12 mouse cellular contexts compared by ENCODE assay signal in the genomic region with DNA sequence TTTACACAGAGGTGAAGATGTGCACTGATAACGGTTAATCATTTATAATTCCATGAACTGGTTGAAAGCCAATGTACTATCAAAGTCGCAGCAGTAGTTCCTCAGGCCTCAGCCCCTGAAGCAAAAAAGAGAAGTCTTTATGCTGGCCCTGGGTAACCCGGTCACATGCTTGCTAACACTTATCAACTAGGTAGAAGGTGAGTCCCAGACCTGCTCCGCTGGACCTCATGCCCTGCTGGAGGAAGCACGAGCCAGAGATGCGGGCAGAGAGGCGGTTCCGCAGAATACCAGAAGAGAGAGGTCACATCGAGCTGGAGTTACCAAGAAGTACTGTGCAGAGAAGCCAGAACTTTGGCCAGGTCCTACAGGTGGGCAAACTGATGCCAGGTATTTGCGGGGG.
"Had no signal": no experiment of that assay in that cellular context is flagged by ENCODE, and none has a peak within 500 bp of the region (broad histone marks: within the 10 kb centered on the region; RNA-seq: fewer than 3 reads in every experiment).

No protein-coding gene starts in this region.

- H3K9ac ChIP-seq: intestine, embryonic 15.5 days; limb, embryonic 12.5 days; liver, embryonic 15.5 days; midbrain, embryonic 13.5 days; stomach, embryonic 15.5 days had no signal

- H3K27ac ChIP-seq: intestine, embryonic 15.5 days; layer of hippocampus, adult 2 months; limb, embryonic 12.5 days; liver, embryonic 15.5 days; midbrain, embryonic 13.5 days; stomach, embryonic 15.5 days had no signal

- H3K27me3 ChIP-seq: intestine, embryonic 15.5 days; liver, embryonic 15.5 days; midbrain, embryonic 13.5 days; stomach, embryonic 15.5 days had no signal

- H3K4me3 ChIP-seq: intestine, embryonic 15.5 days; layer of hippocampus, adult 2 months; limb, embryonic 12.5 days; liver, embryonic 15.5 days; midbrain, embryonic 13.5 days; stomach, embryonic 15.5 days had no signal

- H3K4me2 ChIP-seq: intestine, embryonic 15.5 days; limb, embryonic 12.5 days; liver, embryonic 15.5 days; midbrain, embryonic 13.5 days; stomach, embryonic 15.5 days had no signal

- H3K4me1 ChIP-seq: liver, embryonic 15.5 days; stomach, embryonic 15.5 days had no signal

- ATAC-seq: intestine, embryonic 15.5 days; lung, postnatal 0 days; midbrain, embryonic 13.5 days had no signal

- DNase-seq: liver; lung, adult 2 months; lung, postnatal 36 days; right cerebral cortex, postnatal 14 days; thymus, postnatal 36 days had no signal

- H3K9me3 ChIP-seq: intestine, embryonic 15.5 days; limb, embryonic 12.5 days; liver, embryonic 15.5 days; midbrain, embryonic 13.5 days; stomach, embryonic 15.5 days had no signal

- H3K36me3 ChIP-seq: intestine, embryonic 15.5 days; limb, embryonic 12.5 days; liver, embryonic 15.5 days; midbrain, embryonic 13.5 days; stomach, embryonic 15.5 days had no signal
